Mouse (Mus musculus) forebrain, embryonic 10.5 days (tissue): Measurements from ENCODE around the gene Ahnak. TPM values are rescaled to one million over a fixed set of nuclear protein-coding genes. Genes with fewer than 3 reads are reported as not detected.

ENCODE experiments used
- DNase-seq: peaks from one replicate; pipeline ENCODE4 v3.0.0-alpha.2; 2017; ENCODE audit warnings: low spot score; ENCODE audit errors: extremely low spot score
- H3K27ac ChIP-seq: fragments of 300-500 bp; sonication (generic); 2 replicates; pipeline ENCODE4 v1.5.1; 2016; ENCODE audit warnings: mild to moderate bottlenecking
- H3K27me3 ChIP-seq: fragments of 300-500 bp; sonication (generic); 2 replicates; pipeline ENCODE4 v1.6.1; 2016; ENCODE audit warnings: mild to moderate bottlenecking; ENCODE audit not compliant: poor library complexity, severe bottlenecking
- H3K36me3 ChIP-seq: fragments of 300-500 bp; sonication (generic); replicated peaks from 2 replicates; pipeline ENCODE4 v1.6.1; 2016; ENCODE audit warnings: mild to moderate bottlenecking, moderate library complexity
- H3K4me1 ChIP-seq: fragments of 300-500 bp; sonication (generic); 2 replicates; pipeline ENCODE4 v1.6.1; 2016
- H3K4me3 ChIP-seq: fragments of 300-500 bp; sonication (generic); 2 replicates; pipeline ENCODE4 v1.5.1; 2016; ENCODE audit warnings: mild to moderate bottlenecking, moderate library complexity
- H3K9me3 ChIP-seq: fragments of 300-500 bp; sonication (generic); 2 replicates; pipeline ENCODE4 v1.6.1; 2016; ENCODE audit warnings: mild to moderate bottlenecking, moderate library complexity
- WGBS: fragments of 180-500 bp; shearing (Covaris S2); methylation state at CpG from one replicate; pipeline ENCODE4 v1.1.7; 2016; 5-methylcytosine and 5-hydroxymethylcytosine counted together
- polyA plus RNA-seq: library from polyadenylated mRNA; unstranded; fragments of >200 nt; fragmentation: Nextera tagmentation; extraction: Ambion mirVana; gene quantifications from 2 replicates; pipeline ENCODE4 v1.2.1, GENCODE M21; 2016

Ahnak gene
- polyA plus RNA-seq: 6.5 and 7.1 TPM in 2 replicates

DNA sequence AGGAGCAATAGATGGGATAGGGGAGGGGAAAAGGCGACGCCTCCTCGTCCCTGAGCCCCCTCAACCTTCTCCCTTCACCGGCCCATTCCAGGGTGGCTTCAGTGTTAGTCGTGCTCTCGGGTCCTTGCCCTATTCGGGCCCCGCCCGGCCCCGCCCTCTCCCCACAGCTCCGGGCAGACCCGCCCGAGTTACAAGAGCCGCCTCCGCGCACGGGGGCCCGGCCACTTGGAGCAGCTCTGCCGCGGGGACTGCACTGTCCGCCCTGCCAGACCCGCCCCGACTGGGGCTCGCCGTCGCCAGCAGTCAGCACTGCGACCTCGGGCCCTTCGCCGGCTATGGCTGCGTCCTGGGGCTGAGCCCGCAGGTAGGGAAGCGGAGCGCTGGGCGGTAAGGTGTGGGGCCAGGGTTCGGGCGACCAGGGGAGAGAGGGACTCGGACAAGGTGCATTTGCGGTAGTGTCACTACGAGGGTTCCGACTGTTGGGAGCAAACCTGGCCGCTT, at the start of gene Ahnak:
Gene Ahnak, plus strand, starts transcription at position 219 of the 501 bp plus-strand sequence.
- peaks cover 62% of the 10 kb centered on the region for H3K27me3 ChIP-seq
- under 1% methylated on average over 41 of the region's 42 CpGs for whole genome bisulfite sequencing

DNA sequence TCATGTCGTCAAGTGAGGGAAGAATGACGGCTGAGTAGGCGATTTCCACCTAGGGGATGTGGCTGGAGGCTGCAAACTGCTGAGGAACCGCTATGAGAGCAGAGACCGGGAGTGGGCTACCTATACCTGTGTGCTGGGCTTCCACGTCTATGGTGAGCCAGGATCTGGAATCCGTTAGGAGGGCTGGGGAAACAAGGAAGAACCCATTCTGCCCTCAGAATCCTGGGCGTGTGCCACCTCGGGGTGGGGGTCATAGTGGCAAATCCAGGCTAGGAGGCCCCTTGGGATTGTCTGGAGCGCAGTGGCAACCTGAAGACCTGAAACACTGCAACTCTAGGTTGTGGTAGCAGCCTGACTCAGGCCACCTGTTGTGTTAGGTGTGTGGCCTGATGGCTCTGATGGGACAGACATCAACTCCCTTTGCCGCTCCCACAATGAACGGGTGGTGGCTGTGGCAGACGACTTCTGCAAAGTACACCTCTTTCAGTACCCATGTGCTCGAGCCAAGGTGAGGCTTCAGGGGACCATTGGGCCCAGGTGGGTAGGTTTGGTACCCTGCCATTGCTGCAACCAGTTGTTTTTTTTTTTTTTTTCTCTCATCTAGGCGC, 48.5 kb upstream of the Ahnak start:
- peak overlapping the region; percentile 69 for H3K4me3 ChIP-seq
- no peak for DNase-seq
- H3K4me1 ChIP-seq: peaks cover 42% of the 10 kb centered on the region
- no peaks in the 10 kb centered on the region for H3K27me3 ChIP-seq
- H3K27ac ChIP-seq: peak overlapping the region; percentile 99
- peaks cover 67% of the 10 kb centered on the region for H3K36me3 ChIP-seq
- 82% methylated on average over 15 of the region's 15 CpGs for WGBS
- no peaks in the 10 kb centered on the region for H3K9me3 ChIP-seq

More for the DNA sequence above, at the start of gene Ahnak:
- DNase-seq: peak; percentile 65
- Histone ChIP-seq H3K9me3 (no peaks in the 10 kb centered on the region), H3K4me3 (peak within 1 kb of the TSS; percentile 73), H3K27ac (peak within 1 kb of the TSS; percentile 85), H3K36me3 (no peaks in the 10 kb centered on the region), H3K4me1 (peaks cover 66% of the 10 kb centered on the region)

DNA sequence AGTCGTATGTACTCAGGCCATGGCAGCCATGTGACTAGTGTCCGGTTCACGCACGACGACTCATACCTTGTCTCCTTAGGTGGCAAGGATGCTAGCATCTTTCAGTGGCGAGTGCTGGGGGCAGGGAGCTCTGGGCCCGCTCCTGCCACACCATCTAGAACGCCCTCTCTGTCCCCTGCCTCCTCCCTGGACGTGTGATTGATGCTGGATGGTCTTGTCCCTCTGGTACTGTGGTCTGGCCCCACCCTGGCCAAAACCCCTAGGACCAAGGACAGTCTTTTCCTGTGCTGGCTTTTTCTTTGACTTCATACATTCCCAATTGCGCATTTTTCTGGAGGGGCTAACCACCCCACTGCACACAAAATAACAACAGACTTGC, 48.0 kb upstream of the Ahnak start:
- Histone ChIP-seq H3K36me3 (peaks cover 67% of the 10 kb centered on the region), H3K27me3 (no peaks in the 10 kb centered on the region), H3K27ac (peak overlapping the region; percentile 99), H3K9me3 (no peaks in the 10 kb centered on the region), H3K4me3 (peak overlapping the region; percentile 69), H3K4me1 (peaks cover 42% of the 10 kb centered on the region)
- WGBS: 43% methylated on average over 10 of the region's 10 CpGs
- no peak for DNase-seq

DNA sequence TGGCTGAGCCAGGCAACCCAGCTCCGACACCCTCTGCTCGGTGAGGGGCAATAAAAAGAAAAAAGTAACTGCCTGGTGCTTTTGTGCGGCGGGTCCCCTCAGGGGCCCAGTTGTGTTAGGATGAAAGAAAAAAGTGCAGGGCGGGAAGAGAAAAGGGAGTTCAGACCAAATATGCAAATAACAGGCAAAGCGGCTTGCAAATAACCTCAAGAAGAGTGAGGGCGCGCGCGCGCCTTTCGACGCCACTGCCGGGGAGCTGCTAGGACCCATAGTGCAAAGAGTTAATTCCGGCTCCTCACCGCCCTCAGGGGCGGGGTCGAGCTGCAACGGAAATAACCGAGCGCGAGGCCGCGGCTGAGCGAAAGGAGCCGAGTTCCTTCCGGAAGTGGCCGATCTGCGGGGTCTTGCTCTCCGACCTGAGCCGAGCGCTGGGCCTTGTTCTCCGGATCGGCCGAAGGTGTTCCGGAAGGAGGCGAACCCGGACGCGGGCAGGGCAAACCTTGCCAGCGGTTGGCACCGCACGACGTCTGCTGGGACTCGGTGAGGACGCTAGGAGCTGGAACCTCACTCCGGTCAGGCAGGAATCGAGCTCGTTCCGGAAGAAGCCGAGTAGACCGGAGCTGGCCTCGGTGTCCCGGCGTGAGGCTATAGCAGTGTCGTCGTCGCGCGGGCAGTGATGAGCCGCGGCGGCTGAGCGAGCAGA, 47.4 kb upstream of the Ahnak start, which contains the start of gene Mta2:
Gene Mta2, plus strand, starts transcription at position 361 of the 703 bp plus-strand sequence.
- Histone ChIP-seq H3K4me1 (peaks cover 42% of the 10 kb centered on the region), H3K9me3 (no peaks in the 10 kb centered on the region), H3K36me3 (peaks cover 67% of the 10 kb centered on the region), H3K27me3 (no peaks in the 10 kb centered on the region), H3K27ac (peak within 1 kb of the TSS; percentile 99), H3K4me3 (peak within 1 kb of the TSS; percentile 69)
- DNase-seq: peak; percentile 99
- under 1% methylated on average over 64 of the region's 64 CpGs for WGBS

DNA sequence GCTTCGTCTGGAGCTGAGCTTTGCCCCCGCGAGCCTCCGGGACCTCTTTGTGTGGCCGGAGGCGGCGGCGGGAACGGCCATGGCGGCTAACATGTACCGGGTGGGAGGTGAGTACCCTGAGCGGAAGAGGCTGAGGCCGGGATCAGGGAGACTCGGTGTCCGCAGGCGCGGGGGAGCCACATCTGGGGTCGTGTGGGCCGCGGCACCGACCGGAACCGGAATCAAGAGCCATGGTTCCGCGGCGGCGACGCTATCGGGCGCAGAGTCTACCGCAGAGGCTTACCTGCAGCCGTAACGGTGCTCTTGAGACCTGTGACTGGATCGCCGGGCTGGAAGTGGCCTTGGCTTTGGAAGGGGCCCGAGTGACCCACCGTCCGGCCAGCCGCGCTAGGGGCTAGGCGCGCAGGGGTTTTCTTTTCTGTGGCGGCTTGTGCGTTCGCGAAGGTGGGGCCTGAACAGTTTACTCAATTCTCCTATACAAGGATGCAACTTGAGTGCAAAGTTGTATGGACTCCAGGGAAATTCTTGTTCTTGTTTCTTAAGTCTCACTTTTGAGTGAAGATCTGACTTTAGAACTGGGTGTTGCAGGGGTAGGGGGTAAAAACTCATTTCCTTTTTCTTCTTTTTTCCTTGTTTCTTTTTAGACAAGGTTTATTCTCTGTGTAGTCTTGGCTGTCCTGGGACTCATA, 46.7 kb upstream of the Ahnak start:
- WGBS: under 1% methylated on average over 46 of the region's 46 CpGs
- DNase-seq: no peak
- H3K4me1 ChIP-seq: peaks cover 42% of the 10 kb centered on the region

DNA sequence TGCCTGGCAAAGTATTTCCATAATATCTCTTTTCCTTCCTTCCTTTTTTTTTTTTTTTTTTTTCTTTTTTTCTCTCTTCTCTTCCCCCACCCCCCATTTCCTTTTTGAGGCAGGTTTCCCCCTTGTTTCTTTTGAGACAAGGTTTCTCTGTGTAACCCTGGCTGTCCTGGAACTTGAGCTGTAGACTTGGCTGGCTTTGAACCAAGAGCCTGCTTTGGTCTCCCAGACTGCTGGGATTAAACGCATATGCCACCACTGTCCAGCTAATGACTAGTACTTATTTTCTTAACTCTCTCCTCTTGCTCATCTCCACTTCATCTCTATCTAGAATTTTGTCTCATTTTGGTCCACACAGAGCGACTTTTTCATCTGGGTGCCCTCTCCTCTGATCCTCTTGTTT, 46.0 kb upstream of the Ahnak start:
- no peak for DNase-seq
- peak overlapping the region; percentile 99; the same call in 1 of the 2 replicates for H3K27ac ChIP-seq
- H3K9me3 ChIP-seq: no peaks in the 10 kb centered on the region
- peak overlapping the region; percentile 69 for H3K4me3 ChIP-seq
- peaks cover 67% of the 10 kb centered on the region for H3K36me3 ChIP-seq
- peaks cover 42% of the 10 kb centered on the region for H3K4me1 ChIP-seq
- WGBS: 83% methylated on average over 2 of the region's 2 CpGs
- no peaks in the 10 kb centered on the region for H3K27me3 ChIP-seq

More for the DNA sequence above, 46.7 kb upstream of the Ahnak start:
- H3K27me3 ChIP-seq: no peaks in the 10 kb centered on the region
- peak overlapping the region; percentile 69 for H3K4me3 ChIP-seq
- peak overlapping the region; percentile 99 for H3K27ac ChIP-seq
- no peaks in the 10 kb centered on the region for H3K9me3 ChIP-seq
- H3K36me3 ChIP-seq: peaks cover 67% of the 10 kb centered on the region

DNA sequence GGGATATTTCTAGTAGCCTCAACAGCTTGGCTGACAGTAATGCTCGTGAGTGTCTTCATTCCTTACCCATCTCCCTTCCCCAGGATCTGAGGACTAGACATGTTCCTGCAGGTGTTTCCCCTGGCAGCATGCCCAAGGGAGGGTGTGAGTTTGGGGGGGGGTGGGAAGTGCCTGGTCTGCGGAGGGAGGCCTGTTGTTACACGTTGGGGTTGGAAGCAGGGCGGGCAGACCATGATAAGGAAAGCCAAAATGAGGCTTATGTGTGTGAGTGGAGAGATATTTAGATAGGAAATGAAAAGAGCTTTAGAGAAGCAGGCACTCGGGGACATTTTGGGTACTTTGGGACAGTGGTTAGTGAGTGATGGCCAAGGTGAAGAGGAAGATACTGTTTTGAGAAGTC, 45.0 kb upstream of the Ahnak start:
- Histone ChIP-seq H3K36me3 (peaks cover 67% of the 10 kb centered on the region), H3K4me3 (peak overlapping the region; percentile 69), H3K27me3 (no peaks in the 10 kb centered on the region), H3K27ac (no peak overlapping the region), H3K4me1 (peaks cover 42% of the 10 kb centered on the region), H3K9me3 (no peaks in the 10 kb centered on the region)
- 89% methylated on average over 5 of the region's 5 CpGs for WGBS
- no peak for DNase-seq

DNA sequence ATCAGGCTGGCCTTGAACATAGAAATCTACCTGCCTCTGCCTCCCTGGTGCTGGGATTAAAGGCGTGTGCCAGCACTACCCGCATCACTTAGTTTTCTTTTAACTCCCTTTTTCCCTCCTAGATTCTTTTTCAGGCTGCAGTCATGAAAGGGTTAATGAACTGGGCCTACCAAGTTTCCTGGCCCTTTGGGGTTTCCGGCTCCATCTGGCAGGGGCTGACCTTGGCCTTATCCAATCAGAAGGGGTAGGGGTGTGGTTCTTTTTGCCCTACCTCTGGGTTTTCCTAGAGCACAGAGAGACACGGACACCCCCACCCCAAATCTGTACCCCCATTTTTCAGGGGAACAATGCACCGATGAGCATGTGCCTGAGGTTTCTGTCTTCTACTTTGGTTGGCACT, 44.3 kb upstream of the Ahnak start:
- Histone ChIP-seq H3K27me3 (no peaks in the 10 kb centered on the region), H3K9me3 (no peaks in the 10 kb centered on the region), H3K36me3 (peaks cover 68% of the 10 kb centered on the region), H3K27ac (peak overlapping the region; percentile 1; the same call in 1 of the 2 replicates), H3K4me1 (peaks cover 42% of the 10 kb centered on the region), H3K4me3 (peak overlapping the region; percentile 69)
- DNase-seq: peak; percentile 54
- WGBS: 58% methylated on average over 5 of the region's 5 CpGs

DNA sequence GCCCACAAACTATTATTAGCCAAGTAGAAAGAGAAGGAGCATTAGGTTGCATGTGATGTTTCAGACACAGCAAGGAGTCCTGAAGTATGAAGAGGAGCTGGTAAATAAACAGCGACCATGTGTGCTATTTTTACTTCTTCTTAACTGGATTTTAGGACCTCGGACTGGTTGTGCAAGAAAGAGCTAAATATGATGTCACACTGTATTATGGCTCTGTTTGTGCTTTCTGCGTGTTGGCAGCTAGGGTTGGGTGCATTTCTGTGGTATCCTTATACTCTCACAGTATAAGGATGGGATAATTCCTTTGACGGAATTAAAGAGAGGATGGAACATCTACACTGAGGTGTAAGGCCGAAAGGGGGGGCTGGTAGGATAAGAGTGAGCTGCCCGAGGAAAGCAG, 43.8 kb upstream of the Ahnak start:
- 0 out of 2 replicates have a peak overlapping the region, but pooled peaks have one; percentile 1 for H3K27ac ChIP-seq
- peak overlapping the region; percentile 69 for H3K4me3 ChIP-seq
- H3K27me3 ChIP-seq: no peaks in the 10 kb centered on the region
- peaks cover 41% of the 10 kb centered on the region for H3K4me1 ChIP-seq
- 91% methylated on average over 6 of the region's 6 CpGs for WGBS
- no peaks in the 10 kb centered on the region for H3K9me3 ChIP-seq
- peaks cover 72% of the 10 kb centered on the region for H3K36me3 ChIP-seq
- DNase-seq: no peak

DNA sequence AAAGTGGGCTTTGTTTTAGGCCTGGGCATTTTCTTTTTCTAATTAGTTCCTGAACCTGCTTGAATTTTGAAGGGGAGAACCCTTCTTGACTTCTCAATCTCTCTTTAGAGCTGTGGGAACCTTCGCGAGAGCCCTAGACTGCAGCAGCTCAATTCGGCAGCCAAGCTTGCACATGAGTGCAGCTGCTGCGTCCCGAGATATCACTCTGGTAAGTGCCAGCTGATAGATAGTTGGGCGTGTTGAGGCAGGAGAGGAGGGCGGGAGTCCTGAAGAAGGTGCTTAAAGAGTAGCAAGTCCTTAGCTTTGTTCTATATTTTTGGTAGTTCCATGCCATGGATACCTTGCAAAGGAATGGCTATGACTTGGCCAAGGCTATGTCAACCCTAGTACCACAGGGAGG, 42.2 kb upstream of the Ahnak start:
- Histone ChIP-seq H3K27me3 (no peaks in the 10 kb centered on the region), H3K9me3 (no peaks in the 10 kb centered on the region), H3K4me3 (no peak overlapping the region), H3K36me3 (peaks cover 89% of the 10 kb centered on the region), H3K27ac (no peak overlapping the region), H3K4me1 (peaks cover 30% of the 10 kb centered on the region)
- DNase-seq: no peak
- WGBS: 93% methylated on average over 7 of the region's 7 CpGs

DNA sequence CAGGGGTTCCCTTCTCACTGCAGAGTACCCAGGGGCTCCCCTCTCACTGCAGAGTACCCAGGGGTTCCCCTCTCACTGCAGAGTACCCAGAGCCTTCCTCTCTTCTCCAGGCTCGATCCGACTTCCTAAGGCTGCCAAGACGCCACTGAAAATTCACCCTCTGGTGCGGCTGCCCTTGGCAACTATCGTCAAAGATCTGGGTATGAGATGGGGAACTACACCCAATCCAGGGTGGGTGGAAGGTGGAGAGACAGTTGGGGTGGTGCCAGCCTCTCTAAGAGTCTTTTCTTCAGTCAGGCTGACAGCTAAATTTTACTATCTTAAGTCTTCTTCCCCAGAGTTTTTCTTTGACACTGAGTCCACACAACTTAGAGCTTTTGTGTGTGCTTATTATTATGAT, 38.9 kb upstream of the Ahnak start:
- H3K36me3 ChIP-seq: peaks cover 78% of the 10 kb centered on the region
- DNase-seq: no peak

DNA sequence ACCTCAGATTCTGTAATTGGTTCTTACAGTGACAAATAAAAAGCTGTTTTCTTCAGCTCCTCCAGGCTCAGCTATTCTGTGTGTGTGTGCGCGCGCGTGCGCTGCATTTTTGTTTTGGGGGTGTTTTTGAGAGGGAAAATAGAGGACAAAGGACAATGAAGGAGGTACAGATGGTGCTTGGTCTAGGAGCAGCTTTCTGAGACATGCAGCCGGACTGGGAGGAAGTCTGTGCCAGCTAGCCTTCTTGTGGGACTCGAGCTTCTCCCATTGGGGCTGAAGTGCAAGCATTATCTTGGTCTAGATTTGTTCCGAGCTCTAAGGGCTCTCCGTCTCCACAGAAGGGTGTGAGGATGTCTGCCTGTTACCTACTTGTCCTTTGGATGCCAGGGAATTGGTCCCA, 36.8 kb upstream of the Ahnak start:
- Histone ChIP-seq H3K27ac (peak overlapping the region; percentile 88; the same call in 1 of the 2 replicates), H3K27me3 (no peaks in the 10 kb centered on the region), H3K36me3 (peaks cover 78% of the 10 kb centered on the region), H3K4me1 (peaks cover 32% of the 10 kb centered on the region), H3K4me3 (peak overlapping the region; percentile 84; the same call in 1 of the 2 replicates), H3K9me3 (no peaks in the 10 kb centered on the region)
- WGBS: 93% methylated on average over 9 of the region's 9 CpGs
- DNase-seq: no peak

More for the DNA sequence above, 38.9 kb upstream of the Ahnak start:
- Histone ChIP-seq H3K9me3 (no peaks in the 10 kb centered on the region), H3K27ac (no peak overlapping the region), H3K27me3 (no peaks in the 10 kb centered on the region), H3K4me3 (no peak overlapping the region), H3K4me1 (peaks cover 31% of the 10 kb centered on the region)
- 95% methylated on average over 5 of the region's 5 CpGs for WGBS
